Mouse (Mus musculus) heart, postnatal 0 days (tissue): ENCODE results near the gene Fgf8. TPM values are rescaled to one million over a fixed set of nuclear protein-coding genes. Genes with fewer than 3 reads are reported as not detected.

Experiments used
- ATAC-seq: fragments of 200-750 bp; cut with Nextera tagmentation; 2 replicates; pipeline ENCODE4 v1.8.0; 2017; ENCODE audit warnings: low read depth, moderate number of reproducible peaks, moderate library complexity; ENCODE audit not compliant: insufficient read depth
- DNase-seq: peaks from one replicate; pipeline ENCODE4 v3.0.0-alpha.2; 2016; ENCODE audit warnings: low spot score
- H3K27ac ChIP-seq: fragments of 300-500 bp; sonication (generic); 2 replicates; pipeline ENCODE4 v1.5.1; 2014; ENCODE audit warnings: low read depth, mild to moderate bottlenecking
- H3K27me3 ChIP-seq: fragments of 300-500 bp; sonication (generic); 2 replicates; pipeline ENCODE4 v1.6.1; 2014; ENCODE audit warnings: low read length, mixed read lengths; ENCODE audit not compliant: control insufficient read depth, insufficient read depth
- H3K36me3 ChIP-seq: fragments of 300-500 bp; sonication (generic); replicated peaks from 2 replicates; pipeline ENCODE4 v1.6.1; 2014; ENCODE audit warnings: low read length, mixed read lengths; ENCODE audit not compliant: control insufficient read depth, insufficient read depth
- H3K4me1 ChIP-seq: fragments of 300-500 bp; sonication (generic); 2 replicates; pipeline ENCODE4 v1.6.1; 2014; ENCODE audit warnings: antibody characterized with exemption; ENCODE audit not compliant: control insufficient read depth, insufficient read depth
- H3K4me2 ChIP-seq: fragments of 300-500 bp; sonication (generic); 2 replicates; pipeline ENCODE4 v1.6.1; 2014; ENCODE audit warnings: low read depth, mild to moderate bottlenecking, low read length, moderate library complexity
- H3K4me3 ChIP-seq: fragments of 300-500 bp; sonication (generic); 2 replicates; pipeline ENCODE4 v1.5.1; 2014; ENCODE audit warnings: low read depth, low read length
- H3K9ac ChIP-seq: fragments of 300-500 bp; sonication (generic); replicated peaks from 2 replicates; pipeline ENCODE4 v1.6.1; 2014; ENCODE audit warnings: low read depth, low read length, mixed read lengths
- H3K9me3 ChIP-seq: fragments of 300-500 bp; sonication (generic); replicated peaks from 2 replicates; pipeline ENCODE4 v1.6.1; 2016; ENCODE audit warnings: low read length; ENCODE audit not compliant: control insufficient read depth
- CTCF ChIP-seq: IDR thresholded peaks from 2 replicates; pipeline ENCODE4 v1.5.1; 2016; ENCODE audit warnings: antibody characterized with exemption, control low read depth, low read depth
- EP300 ChIP-seq: IDR thresholded peaks from 2 replicates; pipeline ENCODE4 v1.6.1; 2016; ENCODE audit warnings: antibody characterized with exemption, low read depth
- WGBS: fragments of 180-500 bp; shearing (Covaris S2); extraction: QIAGEN DNeasy Blood & Tissue Kit; methylation state at CpG from one replicate; pipeline ENCODE4 v1.1.7; 2014; 5-methylcytosine and 5-hydroxymethylcytosine counted together
- polyA plus RNA-seq: library from polyadenylated mRNA; unstranded; fragments of >200 nt; fragmentation: Nextera tagmentation; extraction: Ambion mirVana; gene quantifications from 2 replicates; pipeline ENCODE4 v1.2.1, GENCODE M21; 2015
- total RNA-seq: library from RNA; depleted of rRNA; stranded (reverse); fragments of >200 nt; gene quantifications from 2 replicates; pipeline ENCODE4 v1.2.3, GENCODE M21; 2014; ENCODE audit warnings: low replicate concordance

The Fgf8 gene
- total and polyA plus RNA-seq, 2 experiments from 2014 or later, result not detected

DNA sequence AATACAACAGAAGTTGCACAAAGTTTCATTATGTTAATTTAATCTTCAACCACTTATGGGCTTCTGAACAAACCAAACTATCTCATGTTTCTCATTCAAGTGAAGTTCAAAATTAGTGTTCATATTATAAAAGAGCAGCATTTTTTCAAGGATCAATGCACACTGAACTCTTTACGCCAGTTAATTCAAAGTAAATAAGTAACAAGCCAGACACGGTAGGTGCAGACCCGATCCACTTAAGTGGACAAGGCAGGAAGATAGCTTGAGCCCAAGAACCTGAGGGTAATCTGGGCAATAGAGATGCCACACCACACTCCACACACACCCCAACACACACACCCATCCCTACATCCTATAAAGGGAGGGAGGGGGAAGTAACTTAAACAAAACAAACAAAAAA lies 10.8 kb upstream of the Fgf8 start:
- Histone ChIP-seq H3K9ac (no peak overlapping the region), H3K4me3 (no peak overlapping the region), H3K4me1 (peaks cover 5% of the 10 kb centered on the region; the same call in 1 of the 2 replicates), H3K27me3 (no peaks in the 10 kb centered on the region), H3K27ac (no peak overlapping the region), H3K9me3 (no peaks in the 10 kb centered on the region), H3K4me2 (no peak overlapping the region), H3K36me3 (peaks cover 76% of the 10 kb centered on the region)
- ATAC-seq (no peak), DNase-seq (no peak)
- no peak for TF ChIP-seq CTCF
- no peak for TF ChIP-seq EP300
- WGBS, result 96% methylated on average over 3 of the region's 3 CpGs

DNA sequence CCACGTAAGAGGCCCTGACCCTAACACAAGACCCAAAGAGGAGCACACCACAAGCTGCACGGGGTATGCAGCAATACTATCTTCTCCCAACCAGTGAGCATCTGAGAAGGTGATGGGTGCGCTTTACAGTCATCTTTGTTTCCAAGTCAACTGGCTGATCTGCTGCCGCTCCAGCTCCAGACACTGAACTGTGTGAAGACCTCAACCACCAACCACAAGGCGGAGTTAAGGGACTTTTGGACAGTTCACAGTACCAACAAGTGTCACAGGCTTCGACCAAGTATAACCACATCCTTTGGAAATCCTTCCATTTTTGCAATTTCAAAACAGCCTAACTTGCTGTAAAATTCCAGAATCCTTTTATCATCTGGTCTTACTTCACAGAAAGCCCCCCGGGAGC lies 9.2 kb upstream of the Fgf8 start:
- TF ChIP-seq CTCF (no peak), EP300 (no peak)
- H3K4me1 ChIP-seq, result peaks cover 11% of the 10 kb centered on the region; the same call in 1 of the 2 replicates
- H3K36me3 ChIP-seq, result peaks cover 59% of the 10 kb centered on the region
- H3K27ac ChIP-seq, result no peak overlapping the region
- no peak overlapping the region for H3K4me3 ChIP-seq
- no peak overlapping the region for H3K4me2 ChIP-seq
- 86% methylated on average over 7 of the region's 7 CpGs for WGBS
- DNase-seq (no peak), ATAC-seq (no peak)
- no peak overlapping the region for H3K9ac ChIP-seq
- no peaks in the 10 kb centered on the region for H3K9me3 ChIP-seq
- H3K27me3 ChIP-seq, result no peaks in the 10 kb centered on the region

GRCm38 (mm10) chr19:45749243-45750043 lies 6.7 kb upstream of the Fgf8 start, which contains the start of gene Npm3:
TSS of gene Npm3 (minus strand) at chr19:45749591.
- WGBS, result under 1% methylated on average over 54 of the region's 60 CpGs
- H3K27ac ChIP-seq, result peak within 1 kb of the TSS; percentile 0; the same call in 1 of the 2 replicates
- peak within 1 kb of the TSS; percentile 75 for H3K4me3 ChIP-seq
- peaks cover 17% of the 10 kb centered on the region for H3K27me3 ChIP-seq
- peak within 1 kb of the TSS; percentile 99 for H3K4me2 ChIP-seq
- H3K36me3 ChIP-seq, result peaks cover 36% of the 10 kb centered on the region
- TF ChIP-seq CTCF, result no peak
- TF ChIP-seq EP300, result no peak
- peaks cover 15% of the 10 kb centered on the region for H3K4me1 ChIP-seq
- peak; percentile 82 for DNase-seq
- H3K9ac ChIP-seq, result peak within 1 kb of the TSS; percentile 74
- H3K9me3 ChIP-seq, result no peaks in the 10 kb centered on the region
- peak; percentile 82 for ATAC-seq

- H3K9ac ChIP-seq, result peak overlapping the region; percentile 74
- H3K4me2 ChIP-seq, result peak overlapping the region; percentile 99
- peaks cover 24% of the 10 kb centered on the region for H3K27me3 ChIP-seq
- ATAC-seq, result peak; percentile 32
- peak overlapping the region; percentile 75 for H3K4me3 ChIP-seq
- 1% methylated on average over 28 of the region's 33 CpGs for WGBS
- peaks cover 29% of the 10 kb centered on the region for H3K36me3 ChIP-seq
- H3K9me3 ChIP-seq, result no peaks in the 10 kb centered on the region
- TF ChIP-seq EP300 (no peak), CTCF (no peak)
- peak overlapping the region; percentile 0; the same call in 1 of the 2 replicates for H3K27ac ChIP-seq
- peaks cover 15% of the 10 kb centered on the region for H3K4me1 ChIP-seq
- DNase-seq, result no peak
Observed at GRCm38 (mm10) chr19:45748691-45749242, 6.1 kb upstream of the Fgf8 start.

GRCm38 (mm10) chr19:45748206-45748605 lies 5.5 kb upstream of the Fgf8 start:
- H3K4me2 ChIP-seq, result peak overlapping the region; percentile 99
- H3K4me1 ChIP-seq, result peaks cover 15% of the 10 kb centered on the region
- no peak overlapping the region for H3K9ac ChIP-seq
- WGBS, result 39% methylated on average over 9 of the region's 9 CpGs
- H3K27ac ChIP-seq, result no peak overlapping the region
- H3K27me3 ChIP-seq, result peaks cover 30% of the 10 kb centered on the region
- H3K4me3 ChIP-seq, result peak overlapping the region; percentile 75; the same call in 1 of the 2 replicates
- H3K36me3 ChIP-seq, result peaks cover 25% of the 10 kb centered on the region
- DNase-seq, result no peak
- TF ChIP-seq EP300 (no peak), CTCF (no peak)
- H3K9me3 ChIP-seq, result no peaks in the 10 kb centered on the region
- no peak for ATAC-seq
